Mouse (Mus musculus): ENCODE measurements around the gene Tmem128. TPM values are rescaled to one million over a fixed set of nuclear protein-coding genes. Genes with fewer than 3 reads are reported as not detected.
A peak's percentile ranks its signal among the peaks of the same experiment; 100 is the strongest.

The Tmem128 gene
- total RNA-seq, 2 experiments from 2014 or later: 23.8 to 26.3 TPM

DNA sequence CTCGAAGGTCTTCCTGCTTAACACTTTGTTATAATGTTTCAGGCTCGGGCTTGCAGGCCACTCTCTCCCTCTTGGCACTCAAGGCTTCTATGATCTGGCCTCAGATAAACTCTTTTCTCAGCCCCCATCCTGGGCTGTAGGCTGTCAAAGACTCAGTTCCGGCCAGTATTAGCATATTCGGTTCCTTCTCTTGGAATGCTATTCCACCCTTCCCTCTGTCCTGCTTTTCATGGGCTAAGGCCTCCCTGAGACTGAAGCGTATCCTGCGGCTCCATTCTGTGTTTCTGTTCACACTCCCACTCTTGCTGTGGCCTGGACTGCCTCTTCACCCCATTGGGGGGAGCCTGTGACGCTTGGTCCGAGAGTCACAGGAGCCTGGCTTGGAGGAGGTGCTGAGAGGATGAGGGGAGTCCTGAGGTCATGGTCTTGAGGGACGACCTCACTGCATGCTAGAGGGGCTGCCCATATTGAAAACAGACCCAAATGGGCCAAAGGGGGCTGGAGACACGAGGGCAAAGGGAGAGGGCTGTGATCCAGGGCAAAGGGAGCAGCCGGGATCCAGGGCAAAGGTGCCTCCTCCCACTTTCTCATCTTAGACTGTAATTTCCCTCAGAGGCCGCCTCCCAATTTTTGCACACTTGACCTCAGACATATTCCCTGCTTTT, 18.1 kb downstream of the Tmem128 start:
- no peak for DNase-seq

DNA sequence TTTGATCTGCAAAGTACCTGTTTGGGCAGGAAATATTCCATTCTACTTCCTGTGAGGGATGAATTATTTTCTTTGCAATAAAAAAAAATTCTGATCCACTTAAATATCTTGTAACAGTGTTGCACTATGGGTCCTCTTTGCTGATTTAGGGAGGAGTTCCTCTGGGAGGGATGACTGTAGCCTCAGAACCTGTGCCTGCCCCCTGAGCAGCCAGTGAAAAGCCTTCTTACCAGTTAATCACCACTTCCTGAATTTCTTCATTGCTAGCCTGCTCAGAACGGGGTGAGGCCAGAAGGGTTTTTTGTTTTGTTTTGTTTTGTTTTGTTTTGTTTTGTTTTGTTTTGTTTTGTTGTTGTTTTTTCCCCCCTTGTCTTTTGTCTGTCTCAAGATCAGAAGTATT, 20.1 kb downstream of the Tmem128 start:
- no peak for DNase-seq

DNA sequence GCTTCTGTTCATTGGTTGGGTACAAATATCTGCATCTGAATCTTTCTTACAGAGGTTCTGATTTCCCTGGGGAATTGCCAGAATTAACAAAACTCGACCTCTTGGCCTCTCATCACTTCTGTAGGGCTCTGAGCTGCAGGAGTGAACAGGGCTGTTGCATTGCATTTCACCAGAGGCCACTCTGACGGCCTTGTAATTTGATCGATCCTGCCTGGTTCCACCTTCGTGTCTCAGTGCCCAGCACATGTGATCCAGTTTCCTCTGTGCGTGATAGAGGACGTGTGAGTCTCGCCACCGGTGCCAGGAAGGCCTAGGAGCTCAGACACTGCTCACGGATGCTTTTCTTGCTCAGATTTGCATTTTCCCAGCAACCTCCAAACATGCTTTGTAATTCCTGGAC, 25.7 kb downstream of the Tmem128 start:
- DNase-seq: no peak

DNA sequence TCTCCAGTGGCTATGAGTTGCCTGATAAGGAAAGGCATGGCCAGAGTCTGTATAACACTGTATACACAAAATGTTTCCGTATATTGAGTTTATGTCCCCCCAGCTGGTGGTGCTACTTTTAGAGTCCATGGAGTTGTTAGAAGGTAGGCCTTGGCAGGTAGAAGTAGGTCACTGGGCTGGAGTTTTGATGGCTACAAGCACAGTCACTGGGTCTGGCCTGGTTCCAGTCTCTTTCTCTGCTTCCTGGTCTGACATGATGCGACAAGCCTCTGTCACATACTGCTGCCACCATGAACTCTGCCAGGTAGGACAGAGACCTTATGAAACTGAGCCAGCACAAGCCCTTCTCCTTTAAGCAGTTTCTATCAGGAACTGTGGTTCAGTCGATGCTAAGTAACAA, 28.5 kb downstream of the Tmem128 start:
- no peak for DNase-seq

DNA sequence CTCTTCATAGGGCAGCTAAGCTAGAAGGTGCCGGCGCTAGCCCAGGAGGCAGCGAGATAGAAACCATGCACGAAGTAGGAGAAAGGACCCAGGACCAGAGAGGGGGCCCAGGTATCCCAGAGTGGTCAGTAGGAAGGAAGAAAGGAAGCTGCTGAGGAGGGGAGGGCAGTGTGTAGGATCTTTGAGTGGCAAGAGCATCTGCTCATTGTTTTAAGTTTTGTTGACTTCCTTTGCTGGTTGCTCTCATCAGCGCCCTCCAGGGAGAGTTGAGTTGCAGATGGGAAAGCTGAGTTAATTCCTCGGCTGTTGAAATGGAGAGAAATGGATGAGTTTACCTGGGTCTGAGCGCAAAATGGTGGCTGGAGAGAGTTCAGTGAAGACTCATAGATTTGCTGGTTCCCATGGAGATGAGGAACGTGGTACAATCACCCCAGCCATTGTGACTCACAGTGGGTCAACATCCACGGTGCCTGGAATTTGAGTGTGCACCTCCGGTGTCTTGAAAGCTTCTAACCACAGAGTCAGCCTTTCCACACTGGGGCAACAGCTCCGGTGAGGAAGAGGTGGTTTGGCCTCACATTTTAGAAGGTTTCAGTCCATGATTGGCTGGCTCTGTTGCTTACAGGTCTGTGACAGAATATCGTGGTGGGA, 41.9 kb downstream of the Tmem128 start:
- DNase-seq: no peak

DNA sequence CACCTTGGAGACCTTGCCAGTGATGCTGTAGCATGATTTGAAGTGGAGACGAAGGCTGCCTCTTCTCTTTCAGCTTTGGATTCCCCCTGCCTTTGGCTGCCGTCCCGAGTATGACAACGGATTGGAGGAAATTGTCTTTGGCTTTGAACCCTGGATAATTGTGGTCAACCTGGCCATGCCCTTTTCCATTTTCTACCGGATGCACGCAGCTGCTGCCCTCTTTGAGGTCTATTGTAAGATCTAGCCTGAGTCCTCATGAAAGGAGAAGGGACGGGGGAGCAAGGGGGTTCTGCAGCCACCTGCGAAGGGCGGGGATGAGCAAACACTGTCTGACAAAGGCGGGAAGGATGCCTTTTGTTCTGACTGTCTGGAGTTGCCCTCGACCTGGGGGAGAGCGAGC, 42.7 kb downstream of the Tmem128 start:
- DNase-seq: no peak

DNA sequence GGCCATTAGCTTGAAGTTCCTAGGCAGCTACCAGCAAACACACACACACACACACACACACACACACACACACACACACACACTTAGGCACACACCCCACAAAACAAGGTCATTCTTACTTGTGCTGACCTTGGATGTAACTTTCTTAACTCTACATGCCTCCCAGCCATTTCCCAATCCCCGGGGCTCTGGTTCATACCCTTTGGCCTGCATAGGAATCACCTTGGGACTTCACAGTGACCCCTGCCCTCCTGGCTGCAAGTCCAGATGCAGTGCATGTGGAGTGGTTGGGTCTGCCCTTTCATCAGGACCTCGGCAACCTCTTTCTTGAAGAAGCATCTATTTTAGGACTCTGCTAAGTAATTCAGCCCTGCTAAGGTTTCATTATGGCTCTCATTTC, 45.3 kb downstream of the Tmem128 start:
- DNase-seq: no peak

DNA sequence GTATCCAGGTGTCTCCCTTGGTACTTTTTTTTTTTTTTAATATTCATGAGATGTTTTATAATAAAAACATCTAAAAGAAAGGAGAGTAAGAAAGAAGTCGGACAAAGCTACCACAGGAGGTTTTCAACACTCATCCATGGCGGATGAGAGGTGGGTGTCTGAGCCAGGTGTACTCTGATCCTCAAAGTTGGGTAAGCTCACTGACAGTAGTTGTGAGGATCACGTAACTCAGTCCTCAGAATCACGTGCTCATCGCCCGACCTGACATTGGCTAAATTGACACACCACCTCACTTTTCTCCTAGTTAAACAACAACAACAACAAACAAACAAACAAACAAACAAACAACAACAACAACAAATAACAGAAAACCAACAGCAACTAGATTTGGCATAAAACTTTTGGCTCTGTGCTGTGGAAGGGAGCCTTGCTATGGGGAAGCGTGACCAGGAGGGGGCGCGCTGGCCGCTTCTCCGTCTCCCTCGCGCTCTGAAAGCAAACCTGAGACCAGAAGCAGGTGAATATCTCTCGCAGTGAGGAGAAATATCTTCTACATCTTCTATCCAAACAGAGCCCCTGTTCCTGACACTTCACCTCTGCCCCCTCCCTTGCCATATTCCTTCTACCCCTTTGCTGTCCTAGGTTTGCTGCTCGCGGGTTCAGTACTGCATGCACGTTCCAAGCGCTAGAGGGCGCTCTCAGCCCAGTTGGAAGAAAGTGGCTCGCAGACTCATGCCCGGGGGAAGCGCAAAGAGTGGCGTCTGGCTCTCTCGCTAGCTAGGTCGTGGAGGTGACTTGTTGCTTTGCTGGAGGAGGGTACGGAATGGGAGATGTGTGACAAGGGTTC, 47.5 kb downstream of the Tmem128 start:
- peak; percentile 94 for DNase-seq

DNA sequence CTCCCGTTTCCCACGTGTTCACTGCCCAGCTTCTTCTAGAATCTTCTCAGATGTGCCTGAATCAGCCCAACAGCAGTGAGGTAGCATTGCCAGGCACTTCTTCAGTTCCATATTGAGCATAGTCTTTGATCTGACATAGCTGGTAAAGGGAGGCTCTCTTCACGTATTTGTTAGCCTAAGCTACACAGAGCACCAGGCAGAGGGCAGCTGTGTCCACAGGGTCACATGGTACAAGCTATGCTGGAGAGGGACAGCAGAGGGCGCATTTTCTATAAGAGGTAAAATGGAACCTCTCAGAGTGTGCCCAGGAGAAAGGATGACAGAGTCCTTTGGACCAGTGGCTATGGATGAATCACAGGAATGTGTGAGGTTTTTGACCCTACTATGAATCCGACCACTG, 48.9 kb downstream of the Tmem128 start:
- DNase-seq: peak; percentile 66

DNA sequence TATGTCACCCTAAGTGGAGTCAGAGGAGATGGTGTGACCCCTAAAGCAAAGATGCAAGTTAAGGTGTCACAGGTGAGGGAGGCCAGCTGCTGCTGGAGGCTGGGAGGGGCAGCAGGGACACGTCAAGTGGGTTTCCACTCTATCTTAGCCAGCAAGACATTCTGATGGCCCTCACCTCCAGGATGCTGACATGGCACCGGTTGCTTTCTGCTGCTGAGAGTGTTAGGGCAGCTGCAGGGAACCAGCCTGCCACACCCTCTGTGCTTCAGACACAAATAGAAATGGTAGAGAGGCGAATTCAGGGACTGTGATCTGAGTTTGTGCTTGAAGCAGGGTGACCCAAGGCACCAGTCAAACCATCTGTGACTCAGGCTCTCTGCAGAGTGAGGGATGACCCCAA, 49.8 kb downstream of the Tmem128 start:
- DNase-seq: no peak

Other genes starting within 250 kb of the Tmem128 start
- gene Stx18, start 221.4 kb upstream of the Tmem128 start, total RNA-seq (2021): 10 to 100 TPM; 20.1 to 22.1 TPM
- 10 to 100 TPM; 21.1 to 22.4 TPM for gene Nsg1, start 100.3 kb upstream of the Tmem128 start, total RNA-seq (2021)
- gene Zbtb49, start 39.7 kb upstream of the Tmem128 start, total RNA-seq (2021): 1 to 10 TPM; 8.0 to 8.2 TPM
- gene Lyar, start 39.7 kb upstream of the Tmem128 start, total RNA-seq (2021): 10 to 100 TPM; 18.5 to 20.0 TPM
- gene Otop1, start 15.8 kb downstream of the Tmem128 start, total RNA-seq (2021): under 1 TPM; 0.36 TPM
- not detected for gene Drd5, start 59.2 kb downstream of the Tmem128 start, total RNA-seq (2021)
- 1 to 10 TPM; 1.8 to 2.0 TPM for gene Slc2a9, start 243.0 kb downstream of the Tmem128 start, total RNA-seq (2021)

Measured in heart, postnatal 4 days (tissue).